Mouse (Mus musculus) E14TG2a.4 (cell line): Measurements from ENCODE around the gene Eps15.

ENCODE experiments used
- CTCF ChIP-seq: conservative IDR thresholded peaks from 2 replicates; pipeline ENCODE4 v1.5.1; 2014; ENCODE audit warnings: low read length
- POU5F1 ChIP-seq: IDR thresholded peaks from 2 replicates; pipeline ENCODE4 v1.6.1; 2014; ENCODE audit warnings: low read length, borderline replicate concordance

DNA sequence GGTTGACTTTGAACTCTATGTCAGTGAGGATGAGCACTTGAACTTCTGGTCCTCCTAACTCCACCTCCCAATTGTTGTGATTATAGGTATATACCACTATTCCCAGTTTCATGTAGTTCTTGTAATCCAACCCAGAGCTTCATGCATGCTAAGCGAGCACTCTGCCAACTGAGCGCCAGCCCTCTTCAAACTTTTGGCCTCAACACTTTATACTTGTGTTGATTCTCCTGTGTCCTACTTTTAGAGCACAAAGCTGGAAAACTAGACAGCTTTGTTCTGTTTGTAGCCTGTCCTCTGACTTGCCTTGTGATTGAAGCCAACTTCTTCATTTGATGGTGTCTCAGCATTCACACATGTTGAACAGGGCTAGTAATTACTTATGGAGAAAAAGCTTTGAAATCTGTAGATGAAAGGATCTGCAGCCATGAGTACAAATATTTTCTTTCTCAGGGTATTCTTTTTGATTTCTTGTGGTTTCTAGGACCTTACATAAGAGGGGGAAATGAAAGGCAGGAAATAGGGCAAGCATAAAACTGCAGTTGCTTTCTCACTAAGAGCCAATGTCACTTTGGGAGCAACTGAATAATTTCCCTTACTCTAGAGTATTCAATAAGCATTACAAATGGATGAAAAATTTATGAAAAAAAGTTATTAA is 6.4 kb upstream of the Eps15 start:
- TF ChIP-seq CTCF (no peak), POU5F1 (no peak)
